8 mouse cellular contexts compared by ENCODE assay signal in the genomic region with DNA sequence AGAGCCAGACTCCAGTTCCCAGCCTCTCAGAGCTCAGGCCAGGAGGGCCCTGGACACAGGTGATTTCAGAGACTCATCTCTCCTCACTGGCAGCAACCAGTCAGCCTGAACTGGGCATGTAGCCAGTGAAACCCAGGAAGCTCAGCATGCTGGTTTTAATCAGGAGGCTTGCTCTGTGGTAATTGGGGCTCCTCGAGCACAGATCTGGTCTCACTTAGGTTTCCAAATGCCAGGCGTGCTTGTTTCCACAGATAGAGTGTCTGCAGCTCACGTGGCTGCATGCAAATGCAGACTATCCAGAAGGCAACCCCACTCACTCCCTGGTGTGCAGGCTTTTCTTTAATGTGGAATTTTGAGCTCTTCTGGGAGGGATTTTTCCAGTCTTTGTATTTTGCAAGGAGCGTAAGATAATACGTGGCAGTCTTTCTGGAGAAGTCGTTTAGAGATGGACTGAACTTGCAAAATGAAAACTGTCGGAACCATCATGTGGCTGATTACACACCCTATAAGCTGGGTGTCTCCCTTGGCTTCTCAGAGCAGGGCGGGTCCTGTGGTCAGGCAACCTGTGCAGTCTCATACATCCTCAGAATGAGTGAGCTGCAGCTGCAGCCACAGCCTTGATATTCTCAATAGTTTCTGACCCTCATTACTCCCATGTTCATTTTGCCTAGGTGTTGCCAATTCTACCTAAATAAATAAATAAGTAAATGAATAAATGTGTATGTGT. TPM values are rescaled to one million over a fixed set of nuclear protein-coding genes. Genes with fewer than 3 reads are reported as not detected.
DNase-seq lines count a peak whose midpoint lies in the region; ATAC-seq lines count a peak whose summit lies in the region.

No protein-coding gene starts in this region.

- peaks cover 9% of the 10 kb centered on the region for H3K4me1 ChIP-seq in forebrain, embryonic 14.5 days (ENCODE audit: control insufficient read depth, insufficient read depth, low read length)
- H3K4me1 ChIP-seq in heart, embryonic 16.5 days (ENCODE audit: control insufficient read depth, insufficient read depth, low read length): peaks cover 80% of the 10 kb centered on the region
- H3K4me1 ChIP-seq in liver, embryonic 11.5 days (replicated peaks; ENCODE audit: control insufficient read depth, insufficient read depth, low read length): peaks cover 47% of the 10 kb centered on the region

- H3K27ac ChIP-seq in forebrain, embryonic 14.5 days (ENCODE audit: low read depth, low read length): peak overlapping the region; percentile 22; the same call in 1 of the 2 replicates
- H3K27ac ChIP-seq in heart, embryonic 16.5 days (ENCODE audit: low read length): peak overlapping the region; percentile 76
- H3K27ac ChIP-seq in liver, embryonic 11.5 days (ENCODE audit: low read depth, low read length): no peak overlapping the region

- DNase-seq in 3134 (ENCODE audit: extremely low read depth, insufficient read length, low spot score) (peak; percentile 25), NIH3T3 (ENCODE audit: low read depth) (peak; percentile 93)
- peak; percentile 78 for DNase-seq in forebrain, embryonic 14.5 days (ENCODE audit: low spot score)
- peak; percentile 44 to 52 for DNase-seq in kidney, postnatal 4 days
- DNase-seq in liver, embryonic 11.5 days (ENCODE audit: low spot score): no peak
- DNase-seq in skeletal muscle tissue, adult 2 months (ENCODE audit: low read depth, low spot score): peak; percentile 80
- DNase-seq in lung, postnatal 14 days: no peak

- peak; percentile 68 for ATAC-seq in forebrain, embryonic 14.5 days
- ATAC-seq in heart, embryonic 16.5 days (replicated peaks; ENCODE audit: extremely low read depth, insufficient read depth, low FRiP score): peak; percentile 80
- ATAC-seq in liver, embryonic 11.5 days (replicated peaks; ENCODE audit: low FRiP score): 0 out of 2 replicates have a peak, but pooled peaks have one; percentile 33

- H3K27me3 ChIP-seq in forebrain, embryonic 14.5 days (replicated peaks; ENCODE audit: control insufficient read depth, insufficient read depth, low read length): no peaks in the 10 kb centered on the region
- no peaks in the 10 kb centered on the region for H3K27me3 ChIP-seq in heart, embryonic 16.5 days (ENCODE audit: control insufficient read depth, insufficient read depth, low read length)
- H3K27me3 ChIP-seq in liver, embryonic 11.5 days (replicated peaks; ENCODE audit: control insufficient read depth, insufficient read depth, low read length): no peaks in the 10 kb centered on the region

- WGBS in forebrain, embryonic 14.5 days: 15% methylated on average over 8 of the region's 8 CpGs
- WGBS in heart, embryonic 16.5 days: 24% methylated on average over 8 of the region's 8 CpGs
- 54% methylated on average over 8 of the region's 8 CpGs for WGBS in liver, embryonic 11.5 days

- H3K4me3 ChIP-seq in forebrain, embryonic 14.5 days (ENCODE audit: low read depth, low read length): no peak overlapping the region
- 0 out of 2 replicates have a peak overlapping the region, but pooled peaks have one; percentile 2 for H3K4me3 ChIP-seq in heart, embryonic 16.5 days (ENCODE audit: low read length)
- no peak overlapping the region for H3K4me3 ChIP-seq in liver, embryonic 11.5 days (ENCODE audit: low read depth, low read length)

- H3K9me3 ChIP-seq in forebrain, embryonic 14.5 days (replicated peaks; ENCODE audit: control insufficient read depth, low read length): no peaks in the 10 kb centered on the region
- no peaks in the 10 kb centered on the region for H3K9me3 ChIP-seq in heart, embryonic 16.5 days (replicated peaks; ENCODE audit: control insufficient read depth, low read length)
- no peaks in the 10 kb centered on the region for H3K9me3 ChIP-seq in liver, embryonic 11.5 days (ENCODE audit: control insufficient read depth, low read length)

- no peak overlapping the region for H3K4me2 ChIP-seq in forebrain, embryonic 14.5 days (ENCODE audit: low read length)
- H3K4me2 ChIP-seq in heart, embryonic 16.5 days (ENCODE audit: low read depth, low read length): peak overlapping the region; percentile 46
- H3K4me2 ChIP-seq in liver, embryonic 11.5 days: no peak overlapping the region

- no peaks in the 10 kb centered on the region for H3K36me3 ChIP-seq in forebrain, embryonic 14.5 days (ENCODE audit: control insufficient read depth, insufficient read depth, low read length)
- H3K36me3 ChIP-seq in heart, embryonic 16.5 days (ENCODE audit: control insufficient read depth, insufficient read depth): no peaks in the 10 kb centered on the region
- H3K36me3 ChIP-seq in liver, embryonic 11.5 days (ENCODE audit: control insufficient read depth, insufficient read depth, low read length): no peaks in the 10 kb centered on the region

- H3K9ac ChIP-seq in forebrain, embryonic 14.5 days (ENCODE audit: low read length): no peak overlapping the region
- H3K9ac ChIP-seq in heart, embryonic 16.5 days (ENCODE audit: low read length): peak overlapping the region; percentile 34
- no peak overlapping the region for H3K9ac ChIP-seq in liver, embryonic 11.5 days (ENCODE audit: low read depth, low read length)

RNA-seq across cellular contexts. Expression of gene Abtb2, which starts 34.2 kb away (rescaled TPM):
- polyA plus RNA-seq in forebrain, embryonic 14.5 days (2014; fragmentation: Nextera tagmentation; extraction: Ambion mirVana): 3.8 and 5.9 TPM in 2 replicates
- polyA plus RNA-seq in heart, embryonic 16.5 days (2015; fragmentation: Nextera tagmentation; extraction: Ambion mirVana): 19.9 and 23.2 TPM in 2 replicates
- polyA plus RNA-seq in liver, embryonic 11.5 days (2014; fragmentation: Nextera tagmentation; extraction: Ambion mirVana): 4.6 and 5.4 TPM in 2 replicates

Comparison
In these comparisons a context has a peak if more than half of its experiments do, and no peak if none do; other contexts are left out.
1. DNase-seq: peak in 3134 (single experiment), NIH3T3 (single experiment), forebrain, embryonic 14.5 days (single experiment), kidney, postnatal 4 days (2 of 2) and skeletal muscle tissue, adult 2 months (single experiment); none in liver, embryonic 11.5 days (single experiment) and lung, postnatal 14 days (single experiment).
2. Peak in every context shown above with its lines, with median percentiles within 50 percentile points of each other: ATAC-seq.